Mouse (Mus musculus) limb, embryonic 13.5 days (tissue): ENCODE results near the gene Clint1. TPM values are rescaled to one million over a fixed set of nuclear protein-coding genes. Genes with fewer than 3 reads are reported as not detected.

Experiments
- ATAC-seq: fragments of 200-750 bp; cut with Nextera tagmentation; 2 replicates; pipeline ENCODE4 v1.8.0; 2017; ENCODE audit warnings: low read depth, moderate number of reproducible peaks, moderate TSS enrichment; ENCODE audit not compliant: low FRiP score
- H3K27ac ChIP-seq: fragments of 300-500 bp; sonication (generic); 2 replicates; pipeline ENCODE4 v1.5.1; 2015; ENCODE audit warnings: inconsistent platforms, mild to moderate bottlenecking, moderate library complexity
- H3K27me3 ChIP-seq: fragments of 300-500 bp; sonication (generic); 2 replicates; pipeline ENCODE4 v1.6.1; 2015; ENCODE audit warnings: mild to moderate bottlenecking, inconsistent platforms
- H3K36me3 ChIP-seq: fragments of 300-500 bp; sonication (generic); 2 replicates; pipeline ENCODE4 v1.6.1; 2015; ENCODE audit warnings: inconsistent platforms, mild to moderate bottlenecking, moderate library complexity
- H3K4me1 ChIP-seq: fragments of 300-500 bp; sonication (generic); 2 replicates; pipeline ENCODE4 v1.6.1; 2015; ENCODE audit warnings: inconsistent platforms
- H3K4me2 ChIP-seq: fragments of 300-500 bp; sonication (generic); replicated peaks from 2 replicates; pipeline ENCODE4 v1.6.1; 2015; ENCODE audit warnings: inconsistent platforms, mild to moderate bottlenecking, moderate library complexity
- H3K4me3 ChIP-seq: fragments of 300-500 bp; sonication (generic); 2 replicates; pipeline ENCODE4 v1.5.1; 2015; ENCODE audit warnings: moderate library complexity, mild to moderate bottlenecking, inconsistent platforms
- H3K9ac ChIP-seq: fragments of 300-500 bp; sonication (generic); 2 replicates; pipeline ENCODE4 v1.6.1; 2015; ENCODE audit warnings: mild to moderate bottlenecking, inconsistent platforms
- H3K9me3 ChIP-seq: fragments of 300-500 bp; sonication (generic); 2 replicates; pipeline ENCODE4 v1.6.1; 2016; ENCODE audit warnings: inconsistent platforms
- WGBS: fragments of 180-500 bp; shearing (Covaris S2); methylation state at CpG from one replicate; pipeline ENCODE4 v1.1.7; 2015; 5-methylcytosine and 5-hydroxymethylcytosine counted together
- microRNA-seq: library from miRNA; unstranded; fragments of <30 nt; microRNA quantifications from one replicate; pipeline ENCODE4, GENCODE M21; 2016
- polyA plus RNA-seq: library from polyadenylated mRNA; unstranded; fragments of >200 nt; fragmentation: Nextera tagmentation; extraction: Ambion mirVana; gene quantifications from 2 replicates; pipeline ENCODE4 v1.2.1, GENCODE M21; 2015

Gene Clint1
- polyA plus RNA-seq, 1 experiment from 2014 or later, result 86.7 TPM

- ATAC-seq, result peak; percentile 45
- Histone ChIP-seq H3K27ac (peak overlapping the region; percentile 44; the same call in 1 of the 2 replicates), H3K9me3 (no peaks in the 10 kb centered on the region), H3K36me3 (peaks cover 29% of the 10 kb centered on the region; the same call in 1 of the 2 replicates), H3K27me3 (no peaks in the 10 kb centered on the region), H3K4me3 (peak overlapping the region; percentile 85), H3K4me1 (peaks cover 14% of the 10 kb centered on the region), H3K9ac (peak overlapping the region; percentile 90), H3K4me2 (peak overlapping the region; percentile 93)
- WGBS, result under 1% methylated on average over 49 of the region's 49 CpGs
Measured at GRCm38 (mm10) chr11:45943891-45944642, 92.2 kb downstream of the Clint1 start.

- Histone ChIP-seq H3K9ac (peak within 1 kb of the TSS; percentile 90), H3K4me2 (peak within 1 kb of the TSS; percentile 93), H3K4me1 (peaks cover 14% of the 10 kb centered on the region), H3K36me3 (peaks cover 26% of the 10 kb centered on the region), H3K9me3 (no peaks in the 10 kb centered on the region), H3K27ac (peak within 1 kb of the TSS; percentile 44; the same call in 1 of the 2 replicates), H3K27me3 (no peaks in the 10 kb centered on the region), H3K4me3 (peak within 1 kb of the TSS; percentile 85)
- ATAC-seq, result peak; percentile 91
- WGBS, result under 1% methylated on average over 55 of the region's 55 CpGs
Measured at GRCm38 (mm10) chr11:45944643-45945156, 92.8 kb downstream of the Clint1 start, which contains the start of gene Lsm11. Gene Lsm11, minus strand, starts transcription at chr11:45944935.

- WGBS, result 75% methylated on average over 4 of the region's 4 CpGs
- Histone ChIP-seq H3K27ac (no peak overlapping the region), H3K4me1 (peaks cover 14% of the 10 kb centered on the region), H3K9me3 (no peaks in the 10 kb centered on the region), H3K4me2 (no peak overlapping the region), H3K27me3 (no peaks in the 10 kb centered on the region), H3K36me3 (peaks cover 35% of the 10 kb centered on the region), H3K9ac (no peak overlapping the region), H3K4me3 (no peak overlapping the region)
- no peak for ATAC-seq
Measured at GRCm38 (mm10) chr11:45946796-45947195, 94.9 kb downstream of the Clint1 start.

- Histone ChIP-seq H3K9ac (no peak overlapping the region), H3K4me3 (no peak overlapping the region), H3K27ac (no peak overlapping the region), H3K36me3 (peaks cover 42% of the 10 kb centered on the region), H3K9me3 (no peaks in the 10 kb centered on the region), H3K4me1 (peaks cover 14% of the 10 kb centered on the region), H3K27me3 (no peaks in the 10 kb centered on the region), H3K4me2 (no peak overlapping the region)
- ATAC-seq, result no peak
- 81% methylated on average over 2 of the region's 2 CpGs for WGBS
Measured at GRCm38 (mm10) chr11:45947491-45947890, 95.6 kb downstream of the Clint1 start.

- Histone ChIP-seq H3K27me3 (no peaks in the 10 kb centered on the region), H3K36me3 (peaks cover 24% of the 10 kb centered on the region), H3K4me3 (peak within 1 kb of the TSS; percentile 69), H3K4me1 (no peaks in the 10 kb centered on the region), H3K4me2 (peak within 1 kb of the TSS; percentile 69), H3K9me3 (no peaks in the 10 kb centered on the region), H3K27ac (no peak within 1 kb of the TSS), H3K9ac (peak within 1 kb of the TSS; percentile 48; the same call in 1 of the 2 replicates)
- ATAC-seq, result peak; percentile 98
- under 1% methylated on average over 32 of the region's 32 CpGs for WGBS
Measured at GRCm38 (mm10) chr11:45955127-45955627, 103.3 kb downstream of the Clint1 start, which contains the start of gene Thg1l. Gene Thg1l, minus strand, starts transcription at chr11:45955494.

GRCm38 (mm10) chr11:45959598-45959997, 107.7 kb downstream of the Clint1 start:
- 79% methylated on average over 3 of the region's 3 CpGs for WGBS
- Histone ChIP-seq H3K27me3 (no peaks in the 10 kb centered on the region), H3K36me3 (no peaks in the 10 kb centered on the region), H3K27ac (no peak overlapping the region), H3K4me1 (no peaks in the 10 kb centered on the region), H3K9me3 (no peaks in the 10 kb centered on the region), H3K4me2 (no peak overlapping the region), H3K4me3 (no peak overlapping the region), H3K9ac (no peak overlapping the region)
- no peak for ATAC-seq

- no peak for ATAC-seq
- Histone ChIP-seq H3K4me3 (no peak overlapping the region), H3K27me3 (no peaks in the 10 kb centered on the region), H3K9ac (no peak overlapping the region), H3K27ac (no peak overlapping the region), H3K4me1 (no peaks in the 10 kb centered on the region), H3K36me3 (no peaks in the 10 kb centered on the region), H3K4me2 (no peak overlapping the region), H3K9me3 (no peaks in the 10 kb centered on the region)
- WGBS, result 79% methylated on average over 5 of the region's 5 CpGs
Measured at GRCm38 (mm10) chr11:45960003-45960402, 108.2 kb downstream of the Clint1 start.

Small RNA genes lying within 50 kb of the gene (microRNA-seq; reads per million reads assigned to microRNA genes)
- gene Gm22751, result not detected

Other genes starting within 250 kb of the Clint1 start
- 6.8 and 7.8 TPM in 2 replicates for gene Lsm11, start 92.9 kb downstream of the Clint1 start, polyA plus RNA-seq
- gene Thg1l, start 103.4 kb downstream of the Clint1 start, polyA plus RNA-seq, result 14.3 and 16.3 TPM in 2 replicates
- 0.22 and 0.31 TPM in 2 replicates for gene Sox30, start 128.3 kb downstream of the Clint1 start, polyA plus RNA-seq
- gene Gm12166, start 200.3 kb downstream of the Clint1 start, polyA plus RNA-seq, result 2.4 and 5.4 TPM in 2 replicates
- 15.6 and 16.4 TPM in 2 replicates for gene Adam19, start 203.9 kb downstream of the Clint1 start, polyA plus RNA-seq